Mouse (Mus musculus) intestine, postnatal 0 days (tissue): Measurements from ENCODE around the gene Rtca. TPM values are rescaled to one million over a fixed set of nuclear protein-coding genes. Genes with fewer than 3 reads are reported as not detected.

Experiments
- ATAC-seq: fragments of 200-750 bp; cut with Nextera tagmentation; 2 replicates; pipeline ENCODE4 v1.8.0; 2017; ENCODE audit warnings: mild to moderate bottlenecking, moderate TSS enrichment, moderate library complexity
- H3K27ac ChIP-seq: fragments of 300-500 bp; sonication (generic); 2 replicates; pipeline ENCODE4 v1.5.1; 2014; ENCODE audit warnings: mild to moderate bottlenecking, low read depth, low read length, moderate library complexity
- H3K27me3 ChIP-seq: fragments of 300-500 bp; sonication (generic); replicated peaks from 2 replicates; pipeline ENCODE4 v1.6.1; 2014; ENCODE audit warnings: low read length, mixed read lengths; ENCODE audit not compliant: control insufficient read depth, insufficient read depth
- H3K36me3 ChIP-seq: fragments of 300-500 bp; sonication (generic); 2 replicates; pipeline ENCODE4 v1.6.1; 2014; ENCODE audit warnings: mild to moderate bottlenecking, moderate library complexity; ENCODE audit not compliant: control insufficient read depth, insufficient read depth
- H3K4me1 ChIP-seq: fragments of 300-500 bp; sonication (generic); replicated peaks from 2 replicates; pipeline ENCODE4 v1.6.1; 2014; ENCODE audit warnings: antibody characterized with exemption, low read length, mixed read lengths; ENCODE audit not compliant: control insufficient read depth, insufficient read depth
- H3K4me2 ChIP-seq: fragments of 300-500 bp; sonication (generic); replicated peaks from 2 replicates; pipeline ENCODE4 v1.6.1; 2014; ENCODE audit warnings: low read depth, mild to moderate bottlenecking, moderate library complexity
- H3K4me3 ChIP-seq: fragments of 300-500 bp; sonication (generic); 2 replicates; pipeline ENCODE4 v1.5.1; 2014; ENCODE audit warnings: low read depth, low read length
- H3K9ac ChIP-seq: fragments of 300-500 bp; sonication (generic); 2 replicates; pipeline ENCODE4 v1.6.1; 2014; ENCODE audit warnings: mild to moderate bottlenecking, low read depth, low read length
- H3K9me3 ChIP-seq: fragments of 300-500 bp; sonication (generic); 2 replicates; pipeline ENCODE4 v1.6.1; 2016; ENCODE audit warnings: mixed run types; ENCODE audit not compliant: control insufficient read depth
- CTCF ChIP-seq: sonication (generic); IDR thresholded peaks from 2 replicates; pipeline ENCODE4 v1.5.1; 2016; ENCODE audit warnings: low read depth, mild to moderate bottlenecking, control low read depth, antibody characterized with exemption, moderate library complexity
- WGBS: fragments of 180-500 bp; shearing (Covaris S2); extraction: QIAGEN DNeasy Blood & Tissue Kit; methylation state at CpG from one replicate; pipeline ENCODE4 v1.1.7; 2014; 5-methylcytosine and 5-hydroxymethylcytosine counted together
- polyA plus RNA-seq: library from polyadenylated mRNA; unstranded; fragments of >200 nt; fragmentation: Nextera tagmentation; extraction: Ambion mirVana; gene quantifications from 2 replicates; pipeline ENCODE4 v1.2.1, GENCODE M21; 2015

The Rtca gene
- polyA plus RNA-seq, 1 experiment from 2014 or later = 54.4 TPM

GRCm38 (mm10) chr3:116536428-116537199 lies 28.6 kb upstream of the Rtca start:
- Histone ChIP-seq H3K27me3 (no peaks in the 10 kb centered on the region), H3K27ac (no peak overlapping the region), H3K9me3 (no peaks in the 10 kb centered on the region), H3K9ac (no peak overlapping the region), H3K4me3 (no peak overlapping the region), H3K36me3 (peaks cover 52% of the 10 kb centered on the region), H3K4me1 (no peaks in the 10 kb centered on the region), H3K4me2 (no peak overlapping the region)
- no peak for TF ChIP-seq CTCF
- no peak for ATAC-seq
- 47% methylated on average over 16 of the region's 16 CpGs for WGBS

DNA sequence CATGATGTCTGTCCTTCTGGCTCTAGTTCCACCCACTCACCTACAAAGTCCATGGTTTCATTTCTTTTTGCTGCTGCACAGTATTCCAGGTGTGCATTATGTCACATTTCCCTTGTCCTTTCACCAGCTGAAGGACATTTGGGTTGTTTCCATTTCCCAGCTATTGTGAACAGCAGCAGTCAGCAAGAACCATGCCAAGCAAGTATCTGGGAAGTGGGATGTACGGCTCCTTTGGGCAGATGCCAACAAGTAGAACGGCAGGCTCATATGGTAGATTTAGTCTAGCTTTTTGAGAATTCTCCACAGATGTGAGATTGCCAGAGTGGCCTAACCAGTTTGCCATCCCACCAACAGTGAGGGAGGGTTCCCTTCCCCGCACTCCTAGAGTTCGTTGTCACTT lies 22.8 kb upstream of the Rtca start:
- Histone ChIP-seq H3K9ac (no peak overlapping the region), H3K36me3 (peaks cover 28% of the 10 kb centered on the region; the same call in 1 of the 2 replicates), H3K9me3 (no peaks in the 10 kb centered on the region), H3K27ac (no peak overlapping the region), H3K4me1 (no peaks in the 10 kb centered on the region), H3K4me3 (no peak overlapping the region), H3K4me2 (no peak overlapping the region), H3K27me3 (no peaks in the 10 kb centered on the region)
- 81% methylated on average over 4 of the region's 4 CpGs for WGBS
- no peak for ATAC-seq
- TF ChIP-seq CTCF = no peak

- TF ChIP-seq CTCF = no peak
Measured at GRCm38 (mm10) chr3:116529741-116530140, 21.7 kb upstream of the Rtca start.

DNA sequence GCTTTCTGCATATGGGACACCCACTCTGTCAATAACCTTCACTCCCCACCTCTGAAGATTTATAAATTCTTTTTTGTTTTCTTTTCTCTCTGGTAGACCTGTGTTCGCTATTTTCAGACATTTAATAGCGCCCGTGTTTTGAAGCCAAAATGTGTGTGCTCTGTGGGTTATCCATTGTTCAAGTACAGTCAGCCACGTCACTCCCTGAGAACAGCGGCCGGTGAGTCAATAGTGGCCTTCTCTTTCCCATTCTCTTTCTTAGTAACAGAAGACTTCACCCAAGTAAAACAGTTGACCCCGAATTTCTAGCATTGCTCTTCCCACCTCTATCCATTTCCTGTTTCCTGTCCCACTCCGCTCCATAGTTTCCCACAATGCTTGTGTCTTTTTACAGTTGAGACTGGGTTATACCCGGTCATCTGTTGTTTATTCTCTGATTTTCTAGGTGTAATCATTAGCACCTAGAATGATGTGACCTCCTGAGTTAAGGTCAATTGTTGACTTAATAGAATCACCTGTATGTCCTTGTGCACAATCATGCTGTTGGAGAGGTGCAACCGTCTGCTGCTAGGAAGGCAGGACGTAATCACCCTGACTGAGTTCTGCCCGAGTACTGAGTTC lies 12.2 kb upstream of the Rtca start:
- TF ChIP-seq CTCF = no peak
- WGBS = 85% methylated on average over 12 of the region's 12 CpGs
- no peak overlapping the region for H3K4me2 ChIP-seq
- no peaks in the 10 kb centered on the region for H3K27me3 ChIP-seq
- no peaks in the 10 kb centered on the region for H3K4me1 ChIP-seq
- no peak for ATAC-seq
- H3K36me3 ChIP-seq = no peaks in the 10 kb centered on the region
- no peaks in the 10 kb centered on the region for H3K9me3 ChIP-seq
- no peak overlapping the region for H3K9ac ChIP-seq
- no peak overlapping the region for H3K4me3 ChIP-seq
- H3K27ac ChIP-seq = no peak overlapping the region

More at GRCm38 (mm10) chr3:116529741-116530140, 21.7 kb upstream of the Rtca start:
- Histone ChIP-seq H3K27me3 (no peaks in the 10 kb centered on the region), H3K4me1 (no peaks in the 10 kb centered on the region), H3K9ac (no peak overlapping the region), H3K9me3 (no peaks in the 10 kb centered on the region), H3K36me3 (peaks cover 18% of the 10 kb centered on the region; the same call in 1 of the 2 replicates), H3K4me2 (no peak overlapping the region), H3K4me3 (no peak overlapping the region), H3K27ac (no peak overlapping the region)
- ATAC-seq = no peak
- WGBS = 47% methylated on average over 4 of the region's 5 CpGs

DNA sequence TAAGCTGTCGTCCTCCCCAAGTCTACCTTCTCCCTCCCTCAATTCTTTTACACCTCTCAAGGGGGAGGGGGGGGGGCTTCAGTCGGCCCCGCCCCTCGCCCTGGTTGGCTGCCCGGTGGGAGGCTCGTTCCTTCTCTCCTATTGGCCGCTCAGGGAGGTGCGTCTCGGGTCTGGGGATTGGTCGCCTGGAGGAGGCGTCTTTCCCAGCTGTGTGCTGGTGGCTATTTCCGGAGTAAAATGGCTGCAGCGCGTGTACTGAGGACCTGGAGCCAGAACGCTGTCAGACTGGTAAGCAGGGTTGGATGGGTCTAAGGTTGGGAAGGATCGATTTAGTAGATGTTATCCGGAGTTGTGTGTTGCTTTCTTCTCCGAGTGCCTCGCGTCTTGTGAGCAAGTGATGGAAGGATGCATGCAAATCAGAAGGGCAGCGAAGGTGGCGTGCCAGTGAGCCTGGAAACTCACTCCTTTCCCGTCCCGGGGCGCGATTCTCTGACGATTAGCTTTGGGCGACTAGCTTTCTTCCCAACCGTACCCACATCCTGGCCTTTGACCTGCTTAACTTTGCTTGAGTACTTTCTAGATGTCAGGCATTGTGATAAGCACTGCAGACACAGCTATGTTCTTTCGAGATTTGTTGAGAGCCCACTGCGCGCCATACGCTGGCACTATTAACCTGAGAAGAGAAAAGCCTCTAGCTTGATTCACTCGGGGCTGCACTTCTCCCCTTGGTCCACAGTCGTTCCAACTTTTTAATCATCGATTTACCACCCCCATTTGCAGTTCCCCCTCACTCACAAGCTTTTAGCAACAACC lies 5.1 kb upstream of the Rtca start, which contains the start of gene Dbt:
TSS of gene Dbt (plus strand) at position 167 of the 813 bp plus-strand sequence.
- Histone ChIP-seq H3K27ac (no peak within 1 kb of the TSS), H3K4me2 (peak within 1 kb of the TSS; percentile 73), H3K36me3 (no peaks in the 10 kb centered on the region), H3K9ac (peak within 1 kb of the TSS; percentile 38), H3K4me3 (peak within 1 kb of the TSS; percentile 61), H3K9me3 (no peaks in the 10 kb centered on the region), H3K4me1 (0 out of 2 replicates have a peak, but pooled peaks cover 5% of the 10 kb centered on the region), H3K27me3 (no peaks in the 10 kb centered on the region)
- WGBS = under 1% methylated on average over 36 of the region's 36 CpGs
- 0 out of 2 replicates have a peak, but pooled peaks have one; percentile 20 for TF ChIP-seq CTCF
- ATAC-seq = peak; percentile 92
